Mouse (Mus musculus) kidney, postnatal 14 days (tissue): ENCODE results near the gene Gm9958.

Experiments
- DNase-seq: peaks from one replicate; pipeline ENCODE4 v3.0.0; 2022; ENCODE audit warnings: mixed read lengths

The Gm9958 gene

DNA sequence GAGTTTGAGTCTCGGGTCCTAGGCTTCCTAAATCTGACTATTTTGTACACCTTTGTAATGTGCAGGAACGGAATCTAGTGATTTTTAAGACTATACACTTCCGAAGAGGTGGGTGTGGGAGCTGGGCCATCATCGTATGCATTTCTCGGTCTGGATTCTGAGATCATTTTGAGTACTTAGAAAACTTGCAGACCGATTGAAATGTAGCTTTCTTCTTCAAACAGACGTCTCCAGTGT is at the start of gene Gm9958:
Gm9958 (plus strand) TSS at position 138 of the 237 bp plus-strand sequence.
- no peak for DNase-seq

DNA sequence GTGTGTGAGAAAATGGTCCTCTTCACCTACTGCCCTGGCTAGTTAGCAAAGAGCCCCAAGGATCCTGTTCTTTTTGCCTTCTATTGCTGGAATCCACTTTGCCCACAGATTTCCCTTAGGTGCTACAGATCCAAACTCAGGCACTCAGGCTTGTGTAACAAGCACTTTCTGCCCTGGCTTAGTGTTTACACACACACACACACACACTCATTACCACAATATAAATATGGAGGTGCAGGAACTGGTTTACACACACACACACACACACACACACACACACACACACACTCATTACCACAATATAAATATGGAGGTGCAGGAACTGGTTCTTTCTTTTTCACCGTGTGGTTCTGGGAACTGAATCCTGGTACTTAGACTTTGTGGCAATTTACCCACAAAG is 35.9 kb upstream of the Gm9958 start:
- no peak for DNase-seq

DNA sequence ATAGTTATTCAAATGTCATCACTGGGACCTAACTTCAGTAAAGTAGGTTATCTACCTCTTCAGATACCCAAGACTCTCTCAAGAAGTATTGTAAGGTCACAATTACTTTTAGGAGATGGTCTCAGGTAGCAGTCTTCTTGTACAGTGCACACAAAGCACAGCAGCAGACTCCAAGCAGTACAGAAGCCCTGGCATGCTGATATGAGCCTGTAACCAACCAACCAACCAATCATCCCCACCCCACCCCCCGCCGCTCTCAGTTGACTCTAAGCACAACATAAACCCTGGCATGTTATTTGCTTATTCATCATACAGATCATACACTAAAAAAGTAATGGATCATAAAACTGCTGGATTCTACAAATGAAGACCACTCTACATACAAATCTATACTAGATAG is 34.5 kb upstream of the Gm9958 start:
- no peak for DNase-seq

DNA sequence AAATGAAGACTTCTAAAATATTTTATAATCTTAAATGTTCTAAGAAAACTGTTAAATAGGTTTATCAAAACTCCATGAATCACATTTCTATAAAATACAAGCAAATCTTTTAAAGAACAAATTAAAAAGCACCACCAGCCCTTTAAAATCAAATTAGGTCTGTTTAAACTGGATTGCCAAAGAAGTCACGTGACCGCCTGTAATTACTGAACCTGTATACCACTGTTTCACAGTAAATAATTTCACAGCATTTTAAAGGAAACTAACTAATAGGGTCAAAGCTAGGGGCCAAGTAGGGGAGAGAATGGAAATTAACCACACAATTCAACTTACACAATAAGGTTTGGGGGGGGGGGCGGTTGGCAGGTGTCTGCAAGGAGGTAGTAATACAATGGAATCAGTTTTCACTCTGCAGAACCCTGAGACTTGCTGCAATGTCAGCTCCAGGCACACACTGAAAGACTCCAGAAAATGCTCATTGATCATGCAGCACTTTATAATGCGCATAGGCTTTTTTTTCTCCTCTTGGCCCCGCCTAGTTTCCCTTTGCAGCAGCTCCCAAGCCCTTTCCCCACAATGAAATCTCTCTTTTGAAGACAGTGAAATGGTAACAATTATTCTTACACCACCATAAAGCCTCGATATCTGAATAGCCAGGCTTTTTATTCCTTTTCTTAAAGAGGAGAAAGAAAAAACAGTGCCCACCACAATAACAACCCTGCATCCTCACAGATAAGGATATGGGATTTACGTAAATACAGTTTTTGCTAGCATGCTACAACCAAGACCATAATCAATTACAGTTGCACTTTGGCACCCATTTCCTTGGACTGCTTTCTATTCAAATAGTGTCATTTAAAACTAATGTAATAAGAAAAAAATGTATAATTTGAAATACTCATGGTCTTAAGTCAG is 28.6 kb upstream of the Gm9958 start:
- no peak for DNase-seq

DNA sequence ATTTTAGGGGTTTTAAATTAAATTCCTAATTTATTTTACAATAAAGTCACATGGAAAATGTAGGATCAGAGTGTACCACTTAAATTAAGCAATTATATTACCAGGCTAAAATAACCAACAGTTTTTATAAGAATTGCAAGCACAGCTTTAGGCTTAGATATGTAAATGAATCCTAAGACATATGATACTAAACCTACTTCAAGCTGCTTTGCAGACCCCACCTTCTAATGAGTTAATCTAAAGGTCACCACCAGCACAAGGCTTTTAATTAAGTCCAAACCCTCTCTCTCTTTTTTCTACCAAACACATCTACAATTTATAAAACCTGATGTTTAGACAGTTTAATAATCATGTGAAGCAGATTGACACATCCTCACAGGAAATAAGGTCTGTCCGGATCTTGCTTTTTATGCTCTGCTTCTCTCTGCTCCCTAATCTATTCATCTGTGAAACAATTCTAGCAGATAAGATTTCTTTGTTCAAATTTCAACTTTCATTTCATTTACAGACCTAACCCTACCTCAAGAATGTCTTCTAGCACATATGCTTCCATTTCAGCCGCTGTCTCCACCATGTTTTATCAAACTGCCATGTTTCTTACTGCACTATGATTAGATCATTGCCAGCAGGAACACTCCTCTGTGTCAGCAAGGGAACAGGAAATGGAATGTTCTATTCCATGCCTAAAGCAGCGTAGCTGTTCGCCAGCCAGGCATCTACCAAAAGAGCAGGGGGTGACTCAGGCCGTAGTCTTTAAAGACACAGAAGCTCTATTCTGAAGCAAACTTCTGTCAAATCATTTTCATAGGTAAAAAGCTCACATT is 27.7 kb upstream of the Gm9958 start:
- peak; percentile 67 for DNase-seq

DNA sequence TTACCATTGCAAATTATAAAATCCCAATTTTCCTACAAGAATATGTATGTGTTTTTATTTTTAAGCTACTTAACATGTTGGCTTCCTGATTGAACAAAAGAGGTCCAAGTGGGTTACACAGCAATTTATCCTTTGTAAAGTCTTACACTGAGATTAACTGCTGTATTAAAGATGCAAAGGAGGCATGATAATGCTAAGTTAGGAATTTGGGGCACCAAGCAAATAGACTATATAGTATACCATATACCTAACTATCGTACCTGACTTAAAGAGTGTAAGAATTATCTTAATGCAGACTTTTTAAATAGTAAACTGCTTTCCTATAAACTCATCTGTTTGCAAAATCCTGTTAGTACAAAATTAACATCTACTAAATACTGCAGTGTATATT is 27.1 kb upstream of the Gm9958 start:
- DNase-seq = no peak

DNA sequence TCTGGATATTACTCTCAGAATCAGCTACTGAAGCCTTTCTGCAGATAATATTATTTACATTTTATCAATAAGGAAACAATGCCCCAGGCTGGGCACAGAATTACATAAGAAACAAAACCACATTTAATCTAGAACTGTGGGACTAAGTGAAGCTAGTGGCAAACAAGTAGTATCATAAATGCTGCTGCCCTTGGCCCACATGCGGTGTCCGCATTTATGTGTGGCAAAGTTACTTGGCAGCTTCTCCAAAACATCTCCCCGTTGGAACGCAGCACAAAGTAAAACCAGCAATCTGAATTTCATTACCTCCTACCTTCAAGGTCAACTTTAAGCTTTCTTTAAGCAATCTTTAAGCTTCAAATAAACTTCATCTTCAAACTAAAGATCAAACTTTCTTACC is 26.2 kb upstream of the Gm9958 start:
- DNase-seq = no peak

DNA sequence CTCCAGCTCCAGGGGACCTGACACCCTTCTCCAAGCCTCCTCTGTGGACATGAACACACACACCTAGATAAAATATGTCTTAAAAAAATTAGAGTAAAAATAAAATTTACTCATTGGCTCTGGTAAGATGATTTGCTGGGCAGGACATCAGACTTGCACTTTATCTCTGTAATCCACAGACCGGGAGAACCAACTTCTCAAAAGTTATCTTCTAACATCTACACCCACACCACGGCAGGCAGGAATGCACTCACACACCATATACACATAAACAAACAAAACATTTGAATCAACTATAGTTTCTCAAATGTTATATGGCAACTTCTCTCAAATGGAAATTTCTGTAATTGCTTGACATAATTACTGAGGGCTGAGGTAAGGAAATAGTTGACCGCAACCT is 20.1 kb upstream of the Gm9958 start:
- no peak for DNase-seq

DNA sequence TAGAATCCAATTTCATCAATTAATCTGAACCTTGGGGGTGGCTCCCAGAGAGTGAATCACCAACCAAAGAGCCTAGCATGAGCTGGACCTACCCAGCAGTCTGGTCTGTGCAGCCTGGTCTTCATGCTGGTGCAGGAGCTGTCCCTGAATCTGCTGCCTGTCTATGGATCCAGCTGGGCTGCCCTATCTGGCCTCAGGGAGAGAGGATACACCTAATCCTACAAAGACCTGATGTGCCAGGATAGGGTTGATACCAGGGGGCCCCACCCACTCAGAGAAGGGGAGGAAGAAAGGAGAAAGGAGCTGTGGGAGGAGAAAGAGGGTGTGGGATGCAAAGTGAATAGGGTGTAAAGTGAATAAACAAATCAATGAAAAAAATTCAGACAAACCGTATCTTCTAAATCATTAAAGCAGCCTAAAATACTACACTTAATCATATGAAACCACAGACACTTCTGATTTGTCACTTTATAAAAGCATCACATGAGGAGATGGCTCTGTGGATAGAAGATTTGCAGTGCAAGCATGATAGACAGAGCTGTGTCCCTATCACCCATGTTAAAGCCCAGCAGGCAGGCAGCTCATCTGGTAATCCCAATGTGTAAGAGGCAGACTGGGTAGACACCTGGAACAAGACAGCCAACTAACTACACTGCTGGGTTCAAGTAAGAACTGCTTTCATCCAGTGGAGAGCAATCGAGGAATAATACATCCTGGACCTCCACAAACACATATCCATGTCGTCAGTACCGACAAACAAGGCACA is 13.3 kb upstream of the Gm9958 start:
- no peak for DNase-seq

DNA sequence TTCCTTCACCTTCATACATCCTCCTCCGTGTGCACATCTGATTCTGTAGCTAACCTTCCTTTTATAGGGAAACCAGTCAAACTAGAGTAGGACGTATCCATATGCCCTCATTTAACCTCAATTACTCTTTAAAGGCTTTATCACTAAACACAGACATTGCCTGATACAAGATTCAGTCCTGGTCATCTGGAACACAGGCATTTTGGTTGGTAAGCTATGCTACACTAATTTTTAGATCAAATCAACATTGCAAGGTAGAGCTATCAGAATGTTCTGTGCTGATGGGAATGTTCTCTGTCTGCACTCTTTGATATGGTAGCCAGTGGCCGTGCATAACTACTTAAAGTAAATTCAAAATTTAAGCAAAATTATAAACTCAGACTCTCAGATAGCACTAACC is 11.2 kb upstream of the Gm9958 start:
- no peak for DNase-seq

DNA sequence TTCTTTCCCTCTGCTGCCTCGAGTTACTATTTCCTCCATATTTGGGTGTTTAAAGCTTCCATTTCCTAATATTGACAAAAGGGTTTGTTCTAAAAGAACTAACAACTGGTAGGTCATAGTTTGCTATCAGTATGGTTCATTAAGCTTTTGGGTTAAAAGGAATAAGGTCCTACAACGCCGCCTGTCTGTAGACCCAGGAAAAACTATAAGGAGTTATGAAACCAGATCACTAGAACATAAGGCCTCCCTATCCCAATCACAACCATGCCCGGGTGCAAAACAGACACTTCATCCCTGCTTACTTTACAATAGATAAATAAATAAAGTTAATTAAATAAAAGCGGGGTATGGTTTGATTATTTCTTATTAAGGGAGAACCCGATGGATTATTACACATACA is 2.5 kb upstream of the Gm9958 start:
- DNase-seq = peak; percentile 84

DNA sequence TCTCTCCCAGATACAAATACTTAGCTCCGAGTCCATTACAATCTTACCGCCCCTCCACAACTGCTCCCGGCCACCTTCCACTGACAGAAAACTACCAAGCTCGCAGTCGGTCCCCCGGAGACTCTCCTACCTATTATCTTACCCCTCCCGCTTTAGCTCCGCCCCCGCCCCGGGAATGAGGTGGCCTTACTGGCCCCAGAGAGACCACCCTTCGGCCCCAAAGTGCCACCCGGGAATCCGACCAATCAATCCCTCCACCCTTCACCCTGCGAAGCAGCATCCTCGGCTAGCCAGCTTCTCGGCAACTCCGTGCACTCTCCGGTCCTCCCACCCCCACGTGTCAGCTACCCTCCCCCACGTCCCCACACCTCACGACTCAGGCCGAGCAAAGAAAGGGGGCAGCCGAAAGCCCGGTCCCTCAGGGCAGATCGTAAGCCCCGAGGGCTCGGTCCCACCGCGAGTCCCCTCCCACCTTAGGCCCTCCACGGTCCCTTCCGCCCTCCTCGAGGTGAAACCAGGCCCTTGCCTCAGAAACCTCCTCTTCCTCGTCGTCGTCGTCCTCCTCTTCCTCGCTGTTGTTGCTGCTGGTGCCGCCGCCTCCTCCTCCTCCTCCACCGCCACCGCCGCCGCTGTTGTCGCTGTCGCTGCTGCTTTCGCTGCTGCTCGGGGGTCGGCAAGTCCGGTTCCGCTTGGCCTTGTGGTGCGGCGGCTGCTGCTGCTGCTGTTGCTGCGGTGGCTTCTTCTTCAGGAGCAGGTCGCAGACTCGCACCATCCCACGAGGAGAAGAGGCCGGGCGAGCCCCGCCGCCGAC is 1.7 kb upstream of the Gm9958 start:
- peak; percentile 58 for DNase-seq

DNA sequence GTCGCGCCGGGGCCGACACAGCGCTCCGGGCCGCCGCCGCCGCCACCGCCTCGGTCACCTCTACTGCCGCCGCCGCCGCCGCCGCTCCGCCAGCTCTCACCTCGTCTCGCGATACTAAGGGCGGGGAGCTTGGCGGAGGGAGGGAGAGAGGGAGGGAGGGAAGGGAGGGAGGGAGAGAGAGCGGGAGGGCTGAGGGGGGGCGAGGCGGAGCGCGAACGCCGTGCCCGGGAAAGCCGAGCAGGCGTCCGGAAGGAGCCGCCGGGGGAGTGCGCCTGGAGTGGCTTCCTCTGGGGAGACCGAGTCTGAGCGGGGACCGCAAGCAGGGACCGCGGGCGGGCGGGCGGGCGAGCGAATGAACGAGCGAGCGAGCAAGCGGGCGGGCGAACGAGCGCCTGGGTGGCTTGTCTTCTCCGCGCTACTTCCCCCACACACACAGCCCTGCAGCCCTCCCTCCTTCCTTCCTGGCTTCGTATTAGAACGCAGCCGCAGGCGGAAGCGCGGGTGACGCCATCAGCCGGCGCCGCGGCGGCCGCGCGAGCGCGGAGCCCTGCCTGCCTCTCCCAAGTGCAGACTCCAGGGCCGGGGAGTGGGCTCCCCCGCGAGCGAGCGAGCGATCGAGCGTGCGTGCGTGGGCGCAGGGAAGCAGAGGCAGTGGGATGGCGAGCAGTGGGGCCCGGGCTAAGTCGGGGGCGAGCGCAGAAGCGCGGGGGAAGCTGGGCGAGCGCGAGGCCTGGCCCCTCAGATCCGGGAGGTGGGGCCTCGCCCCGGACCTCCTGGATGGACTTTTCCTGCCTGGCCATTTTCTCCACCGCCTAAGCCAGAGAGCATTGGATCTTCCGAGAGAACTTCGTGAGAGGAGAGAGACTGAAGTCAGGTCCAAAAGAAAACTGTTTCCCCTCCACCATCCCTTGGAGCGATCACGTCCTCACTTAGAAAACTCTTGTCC is 610 bp upstream of the Gm9958 start, which contains the start of gene Ankrd17:
Ankrd17 (minus strand) TSS at position 457 of the 946 bp plus-strand sequence.
- DNase-seq = peak; percentile 95

DNA sequence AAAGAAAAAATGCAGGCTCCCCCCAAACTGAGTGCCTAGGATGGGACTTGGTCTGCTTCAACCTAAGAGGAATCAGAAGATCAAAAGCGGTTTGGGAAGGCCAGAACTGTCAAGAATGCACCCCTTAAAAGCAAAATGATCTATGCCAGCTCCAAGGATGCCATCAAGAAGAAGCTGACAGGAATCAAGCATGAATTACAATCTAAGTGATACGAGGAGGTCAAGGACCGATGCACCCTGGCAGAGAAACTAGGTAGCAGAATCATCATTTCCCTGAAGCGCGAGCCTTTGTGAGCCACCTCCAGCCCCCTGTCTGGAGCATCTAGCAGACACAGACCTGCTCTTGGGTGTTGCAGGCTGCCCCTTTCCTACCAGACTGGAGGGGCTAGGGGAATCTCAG is 3.4 kb downstream of the Gm9958 start:
- DNase-seq = no peak

DNA sequence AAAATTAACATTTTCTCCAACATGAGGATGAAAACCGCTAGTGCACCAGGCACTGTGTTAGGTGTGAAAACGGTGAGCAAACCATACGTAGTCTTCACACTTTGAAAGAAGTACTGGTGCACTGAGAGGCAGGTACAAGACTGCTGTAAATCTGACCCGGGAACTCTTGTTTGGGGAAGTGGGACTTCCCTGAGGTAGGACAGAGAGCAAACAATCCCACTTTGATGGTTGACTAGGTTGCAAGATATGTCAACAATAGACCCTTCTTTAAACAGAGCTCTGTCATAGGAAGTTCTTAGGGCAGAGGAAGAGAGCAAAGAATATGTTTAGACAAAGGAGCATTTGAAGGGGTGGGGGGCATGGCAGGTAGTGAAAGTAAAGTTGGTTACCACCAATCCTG is 6.7 kb downstream of the Gm9958 start:
- DNase-seq = no peak

DNA sequence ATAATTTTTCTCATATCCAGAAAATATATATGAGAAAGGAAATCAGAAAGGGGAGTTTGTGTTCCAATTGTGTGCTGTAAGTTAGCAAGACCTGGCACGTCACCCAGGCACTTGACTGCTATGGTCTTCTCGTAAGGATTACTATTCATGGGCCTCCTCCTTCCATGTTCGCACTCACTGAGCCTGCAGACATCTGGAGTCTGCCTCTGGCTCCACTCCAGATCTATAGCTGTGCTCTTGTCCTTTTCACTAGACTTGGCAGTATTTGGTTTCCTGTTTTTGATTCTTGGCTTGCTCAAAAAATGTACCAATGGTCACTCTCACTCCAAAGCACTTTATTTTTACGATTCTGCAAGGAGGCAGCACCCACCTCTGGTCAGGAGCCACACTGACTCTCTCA is 14.5 kb downstream of the Gm9958 start:
- DNase-seq = no peak

DNA sequence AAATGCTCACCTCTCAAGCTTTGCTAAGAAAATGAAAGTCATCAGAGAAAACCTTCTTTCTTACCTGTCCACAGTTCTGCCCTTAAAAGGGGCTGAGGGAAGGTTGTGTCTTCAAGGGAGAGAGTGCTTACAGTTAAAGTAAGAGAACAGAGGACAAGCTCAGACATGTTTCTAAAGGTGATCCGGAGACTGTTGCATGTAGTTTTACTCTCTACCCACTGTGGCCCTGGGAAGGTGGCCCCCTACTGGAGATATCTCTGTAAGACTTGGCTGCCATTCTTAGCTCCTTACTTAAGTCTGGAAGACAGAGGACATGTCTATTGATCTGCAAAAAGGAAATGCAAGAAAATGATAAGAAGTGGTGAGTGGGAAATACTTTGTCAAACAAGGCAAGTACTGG is 16.1 kb downstream of the Gm9958 start:
- DNase-seq = peak; percentile 10

DNA sequence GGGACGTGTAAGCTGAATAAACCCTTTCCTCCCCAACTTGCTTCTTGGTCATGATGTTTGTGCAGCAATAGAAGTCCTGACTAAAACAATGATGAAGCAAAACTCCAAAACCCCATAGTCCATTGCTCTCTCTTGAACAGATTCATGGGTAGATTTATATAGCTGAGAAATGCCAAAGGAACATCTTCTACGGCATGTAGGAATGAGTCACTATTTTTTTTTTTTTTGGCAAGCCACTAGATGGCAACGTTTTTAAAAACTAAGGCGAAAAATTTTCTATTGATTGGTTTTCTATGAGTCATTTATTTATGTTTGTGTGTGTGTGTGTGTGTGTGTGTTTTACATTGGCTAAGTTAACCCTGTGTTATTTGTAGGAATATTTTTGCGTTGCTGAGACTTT is 26.8 kb downstream of the Gm9958 start:
- DNase-seq = no peak

DNA sequence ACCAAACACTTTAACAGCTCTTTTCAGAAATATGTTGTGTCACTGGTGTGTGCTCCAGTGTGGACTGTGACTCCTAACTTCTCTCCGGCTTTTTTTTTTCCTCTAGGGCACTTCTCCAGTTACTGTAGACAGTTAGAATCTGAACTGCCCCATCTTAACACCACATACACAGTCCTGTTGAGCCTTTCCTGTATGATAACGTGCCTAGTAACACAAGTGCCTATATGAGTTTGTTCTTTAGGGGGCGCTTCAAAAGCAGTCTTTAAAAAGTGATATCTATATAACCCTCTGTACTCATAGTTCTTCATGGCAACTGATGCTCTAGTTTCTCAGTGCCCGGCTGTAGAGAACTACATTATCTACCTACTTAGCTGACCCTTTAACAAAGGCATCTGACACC is 27.3 kb downstream of the Gm9958 start:
- no peak for DNase-seq

DNA sequence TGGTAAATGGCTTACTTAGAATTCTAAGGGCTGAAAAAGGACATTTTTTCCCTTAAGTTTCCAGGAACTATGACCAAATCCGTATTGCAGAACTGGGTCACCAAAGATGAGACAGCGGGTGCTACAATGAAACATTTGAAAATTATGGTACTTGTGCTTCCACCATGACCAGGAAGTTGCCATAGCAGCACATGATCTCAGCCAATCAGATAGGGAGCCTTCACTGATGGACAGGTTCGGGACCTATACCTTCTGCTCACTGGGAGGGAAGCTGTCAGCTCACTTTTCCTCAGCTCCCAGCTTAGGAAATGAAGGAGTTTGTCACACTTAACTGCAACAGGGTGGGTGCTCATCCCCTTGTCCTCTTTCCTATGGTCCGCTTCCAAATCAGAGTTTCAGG is 29.8 kb downstream of the Gm9958 start:
- no peak for DNase-seq

DNA sequence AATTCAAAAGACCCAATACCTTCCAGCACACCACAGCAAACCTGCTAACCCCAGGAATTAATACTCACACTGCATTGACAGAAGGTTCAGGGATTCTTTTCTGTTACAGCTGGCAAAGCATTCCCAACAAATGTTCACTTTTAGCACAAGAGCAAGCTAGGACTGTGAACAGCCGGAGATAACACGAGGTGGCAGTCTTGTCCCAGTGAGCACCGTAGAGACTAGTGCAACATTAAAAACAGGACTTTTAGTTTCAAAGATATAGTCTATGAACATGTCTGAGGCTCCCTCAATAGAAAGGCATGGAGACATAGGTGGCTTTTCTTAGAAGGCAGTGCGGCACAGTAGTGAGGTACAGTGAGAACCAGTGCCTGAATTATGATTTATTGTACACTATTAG is 38.2 kb downstream of the Gm9958 start:
- DNase-seq = peak; percentile 59
